Mouse (Mus musculus): ENCODE results near the gene Smpd2. TPM values are rescaled to one million over a fixed set of nuclear protein-coding genes. Genes with fewer than 3 reads are reported as not detected.
A peak's percentile ranks its signal among the peaks of the same experiment; 100 is the strongest.

Smpd2 gene
- polyA plus RNA-seq, 1 experiment from 2014 or later: 34.3 TPM

DNA sequence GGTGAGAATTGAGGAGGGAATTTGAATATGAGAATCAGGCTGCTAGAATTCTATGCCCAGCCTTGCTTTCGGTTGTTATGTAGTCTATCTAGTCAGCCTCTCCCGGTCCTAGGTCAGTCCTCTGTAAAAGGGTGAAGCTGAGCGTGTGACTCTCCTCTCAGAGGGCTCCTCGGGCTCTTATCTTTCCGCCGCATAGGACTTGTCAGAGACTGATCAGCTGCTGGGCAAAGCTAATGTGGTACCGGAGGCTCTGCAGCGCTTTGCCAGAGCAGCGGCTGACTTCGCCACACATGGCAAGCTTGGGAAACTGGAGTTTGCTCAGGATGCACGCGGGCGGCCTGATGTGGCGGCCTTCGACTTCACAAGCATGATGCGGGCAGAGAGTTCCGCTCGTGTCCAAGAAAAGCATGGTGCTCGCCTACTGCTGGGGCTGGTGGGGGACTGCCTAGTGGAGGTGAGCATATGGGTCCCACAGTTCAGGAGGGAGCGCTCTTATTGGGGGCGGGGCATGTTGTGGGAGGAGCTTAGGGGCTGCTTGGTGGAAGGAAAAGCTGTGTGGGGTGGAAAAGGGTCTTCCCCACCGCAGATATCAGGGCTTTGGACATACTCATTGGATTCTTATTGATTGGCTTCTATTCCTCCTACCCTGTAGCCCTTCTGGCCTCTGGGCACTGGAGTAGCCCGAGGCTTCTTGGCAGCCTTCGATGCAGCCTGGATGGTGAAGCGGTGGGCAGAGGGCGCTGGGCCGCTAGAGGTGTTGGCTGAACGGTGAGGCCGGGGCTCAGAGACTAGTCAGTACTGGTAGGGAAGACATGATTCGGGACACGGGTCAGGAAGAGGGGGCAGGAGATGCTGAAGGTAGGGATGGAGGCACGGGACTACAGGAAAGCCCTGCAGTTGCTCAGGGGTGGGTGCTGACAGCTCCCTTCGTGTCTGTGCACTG, 9.0 kb downstream of the Smpd2 start:
- H3K4me3 ChIP-seq (ENCODE audit: low read depth, low read length): no peak overlapping the region
- H3K4me2 ChIP-seq (ENCODE audit: low read depth, low read length): no peak overlapping the region
- H3K27me3 ChIP-seq (ENCODE audit: control insufficient read depth, insufficient read depth, low read length): no peaks in the 10 kb centered on the region
- no peaks in the 10 kb centered on the region for H3K9me3 ChIP-seq (ENCODE audit: control insufficient read depth, low read length)
- no peak overlapping the region for H3K9ac ChIP-seq (replicated peaks; ENCODE audit: low read depth, low read length)
- 72% methylated on average over 33 of the region's 33 CpGs for WGBS
- peaks cover 7% of the 10 kb centered on the region for H3K36me3 ChIP-seq (ENCODE audit: control insufficient read depth, insufficient read depth, low read length)
- ATAC-seq (ENCODE audit: low read depth): no peak
- no peak overlapping the region for H3K27ac ChIP-seq (ENCODE audit: low read depth, low read length)
- peaks cover 13% of the 10 kb centered on the region; the same call in 1 of the 2 replicates for H3K4me1 ChIP-seq (ENCODE audit: control insufficient read depth, insufficient read depth, low read length)

DNA sequence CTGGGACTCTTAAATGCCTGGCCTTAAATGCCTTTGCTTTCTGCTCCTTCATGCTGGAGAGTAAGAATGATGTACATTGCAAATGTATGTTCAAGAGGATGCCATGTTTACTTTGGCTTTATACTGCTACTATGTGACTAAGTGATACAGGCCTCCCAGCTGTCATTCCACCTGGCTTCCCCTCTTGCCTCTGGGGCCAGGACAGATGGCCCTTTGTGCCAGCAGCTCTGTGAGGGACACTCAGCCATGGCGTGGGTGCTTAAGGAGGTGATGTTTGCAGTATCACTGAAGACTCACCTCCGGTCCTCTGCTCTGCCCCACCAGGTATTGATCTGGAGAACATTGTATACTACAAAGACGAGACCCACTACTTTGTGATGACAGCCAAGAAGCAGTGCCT, 10.2 kb downstream of the Smpd2 start:
- Histone ChIP-seq H3K27ac (ENCODE audit: low read depth, low read length) (no peak overlapping the region), H3K9ac (replicated peaks; ENCODE audit: low read depth, low read length) (no peak overlapping the region), H3K9me3 (ENCODE audit: control insufficient read depth, low read length) (no peaks in the 10 kb centered on the region), H3K4me3 (ENCODE audit: low read depth, low read length) (no peak overlapping the region), H3K4me2 (ENCODE audit: low read depth, low read length) (no peak overlapping the region), H3K27me3 (ENCODE audit: control insufficient read depth, insufficient read depth, low read length) (no peaks in the 10 kb centered on the region), H3K36me3 (ENCODE audit: control insufficient read depth, insufficient read depth, low read length) (peaks cover 3% of the 10 kb centered on the region; the same call in 1 of the 2 replicates), H3K4me1 (ENCODE audit: control insufficient read depth, insufficient read depth, low read length) (peaks cover 18% of the 10 kb centered on the region)
- ATAC-seq (ENCODE audit: low read depth): no peak
- 84% methylated on average over 3 of the region's 3 CpGs for WGBS

DNA sequence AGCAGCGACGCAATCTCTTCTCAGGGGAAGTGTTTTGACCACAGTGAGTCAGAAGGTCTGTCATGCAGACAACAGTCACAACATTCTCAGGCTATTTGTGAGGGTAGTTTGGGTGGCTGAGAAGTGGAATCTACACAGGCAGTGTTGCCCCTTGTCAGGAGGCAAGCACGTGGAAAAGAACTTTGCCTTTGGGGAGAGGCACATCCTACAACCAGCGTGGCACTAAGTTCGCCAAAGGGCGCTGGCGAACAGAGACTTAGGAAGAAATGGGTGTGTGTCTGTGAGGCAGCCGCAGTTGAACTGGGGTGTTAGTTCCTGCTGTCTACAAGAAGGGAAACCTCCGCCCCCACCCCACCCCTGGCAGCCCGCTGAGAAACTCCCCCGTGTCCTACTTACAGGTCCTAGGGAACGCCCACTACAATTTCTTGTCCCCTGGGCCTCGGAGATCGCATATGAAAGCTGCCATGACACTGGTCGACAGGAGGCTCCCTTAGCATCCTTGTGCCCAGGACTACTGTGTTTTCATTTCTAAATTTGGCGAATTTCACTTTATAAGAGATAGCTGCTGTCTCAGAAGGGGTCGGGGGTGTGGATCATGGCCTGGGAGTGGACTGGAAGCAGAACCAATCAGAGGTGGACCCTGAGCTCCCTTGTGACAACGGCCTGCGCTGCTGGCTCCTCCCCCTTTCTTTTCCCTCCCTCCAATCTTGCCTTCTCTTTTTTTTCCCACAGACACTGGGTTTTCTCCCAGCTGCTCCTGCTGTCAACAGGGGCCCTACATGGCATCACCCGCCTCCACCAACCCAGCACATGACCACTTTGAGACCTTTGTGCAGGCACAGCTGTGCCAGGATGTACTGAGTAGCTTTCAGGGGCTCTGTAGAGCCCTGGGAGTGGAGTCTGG, 12.6 kb downstream of the Smpd2 start:
- peak; percentile 77 for ATAC-seq (ENCODE audit: low read depth)
- Histone ChIP-seq H3K4me1 (ENCODE audit: control insufficient read depth, insufficient read depth, low read length) (peaks cover 18% of the 10 kb centered on the region), H3K27me3 (ENCODE audit: control insufficient read depth, insufficient read depth, low read length) (no peaks in the 10 kb centered on the region), H3K9me3 (ENCODE audit: control insufficient read depth, low read length) (no peaks in the 10 kb centered on the region), H3K4me3 (ENCODE audit: low read depth, low read length) (peak overlapping the region; percentile 44), H3K27ac (ENCODE audit: low read depth, low read length) (peak overlapping the region; percentile 67), H3K9ac (replicated peaks; ENCODE audit: low read depth, low read length) (peak overlapping the region; percentile 65), H3K36me3 (ENCODE audit: control insufficient read depth, insufficient read depth, low read length) (no peaks in the 10 kb centered on the region), H3K4me2 (ENCODE audit: low read depth, low read length) (peak overlapping the region; percentile 70)
- 2% methylated on average over 20 of the region's 20 CpGs for WGBS

DNA sequence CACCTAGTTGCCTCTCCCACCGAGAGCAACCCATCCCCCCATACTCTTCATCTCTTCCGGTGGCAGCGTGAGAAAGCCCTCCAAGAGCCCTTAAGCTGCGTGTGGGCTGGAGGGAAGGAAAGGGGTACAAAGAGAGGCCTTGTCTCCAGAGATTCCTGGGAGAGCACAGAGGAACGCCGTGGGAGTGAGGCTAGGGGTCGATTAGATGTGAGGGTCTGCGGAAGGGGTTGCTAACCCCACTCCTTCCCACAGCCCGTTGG, 13.2 kb downstream of the Smpd2 start:
- no peaks in the 10 kb centered on the region for H3K36me3 ChIP-seq (ENCODE audit: control insufficient read depth, insufficient read depth, low read length)
- 0% methylated on average over 9 of the region's 9 CpGs for WGBS
- H3K4me1 ChIP-seq (ENCODE audit: control insufficient read depth, insufficient read depth, low read length): peaks cover 18% of the 10 kb centered on the region
- ATAC-seq (ENCODE audit: low read depth): peak; percentile 35
- peak overlapping the region; percentile 70 for H3K4me2 ChIP-seq (ENCODE audit: low read depth, low read length)
- H3K27ac ChIP-seq (ENCODE audit: low read depth, low read length): peak overlapping the region; percentile 67
- peak overlapping the region; percentile 44 for H3K4me3 ChIP-seq (ENCODE audit: low read depth, low read length)
- H3K9me3 ChIP-seq (ENCODE audit: control insufficient read depth, low read length): no peaks in the 10 kb centered on the region
- H3K9ac ChIP-seq (replicated peaks; ENCODE audit: low read depth, low read length): peak overlapping the region; percentile 65
- no peaks in the 10 kb centered on the region for H3K27me3 ChIP-seq (ENCODE audit: control insufficient read depth, insufficient read depth, low read length)

DNA sequence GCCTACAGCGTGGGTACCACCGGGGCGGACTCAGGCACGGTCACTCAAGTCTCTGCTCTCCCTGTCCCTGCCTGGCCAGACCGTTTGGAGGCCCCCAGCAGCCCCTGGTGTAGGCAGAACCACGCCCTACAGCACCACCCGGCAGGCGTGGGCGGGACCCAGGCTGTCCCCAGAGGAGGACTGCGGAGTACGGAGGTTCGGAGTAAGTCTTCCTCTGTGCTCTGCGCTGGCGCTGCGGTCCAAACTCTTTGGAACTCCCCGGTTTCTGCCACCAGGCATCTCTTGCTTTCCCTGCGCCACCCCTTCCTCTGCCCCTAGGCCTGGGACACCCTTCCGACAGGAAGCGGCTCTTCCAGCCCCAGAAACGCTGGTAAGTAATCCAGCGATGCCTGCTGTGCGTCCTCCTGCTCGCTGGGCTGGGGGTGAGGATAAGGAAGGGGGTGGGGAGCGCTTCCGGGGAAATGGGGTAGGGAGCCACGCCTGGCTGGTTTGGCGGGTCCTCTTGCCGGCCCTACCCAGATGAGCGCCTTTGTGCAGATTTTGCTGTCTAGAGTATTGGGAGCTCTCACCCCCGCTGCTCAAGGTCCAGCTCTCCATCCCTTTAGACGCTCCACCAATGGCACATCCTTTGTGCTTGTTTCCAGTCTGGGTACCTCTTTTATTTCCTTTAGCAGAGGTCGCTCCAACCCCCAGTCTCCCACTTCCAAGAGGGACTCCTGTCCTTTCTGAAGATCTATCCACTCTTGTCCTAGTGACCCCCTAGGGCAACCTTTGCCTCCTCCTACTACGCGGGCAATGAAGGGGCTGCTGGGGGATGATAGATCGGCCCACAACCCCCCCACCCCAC, 13.8 kb downstream of the Smpd2 start, which contains the start of gene Mical1:
Mical1 (plus strand) TSS at position 144 of the 847 bp plus-strand sequence.
- peak; percentile 72 for ATAC-seq (ENCODE audit: low read depth)
- Histone ChIP-seq H3K4me3 (ENCODE audit: low read depth, low read length) (peak within 1 kb of the TSS; percentile 44), H3K4me1 (ENCODE audit: control insufficient read depth, insufficient read depth, low read length) (peaks cover 18% of the 10 kb centered on the region)

DNA sequence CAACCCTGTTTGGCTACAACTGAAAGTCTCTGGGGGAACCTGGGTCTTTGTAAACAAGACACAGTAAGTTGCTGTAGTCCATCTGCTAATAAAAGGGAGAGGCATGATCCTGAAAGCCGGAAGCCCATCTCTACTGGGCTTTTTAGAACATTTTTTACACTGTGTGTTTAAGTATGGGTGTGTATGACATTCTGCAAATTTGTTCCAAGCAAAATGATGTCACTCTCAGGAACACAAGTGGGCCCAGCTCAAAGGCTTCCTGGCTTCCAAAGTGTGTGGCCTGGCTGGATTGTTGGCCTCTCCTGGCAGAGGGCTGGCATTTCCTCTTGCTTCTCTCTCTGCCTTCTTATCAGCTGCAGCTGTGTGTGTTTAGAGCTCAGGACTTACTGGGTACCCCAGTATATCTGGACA, 15.2 kb downstream of the Smpd2 start:
- ATAC-seq (ENCODE audit: low read depth): no peak
- no peak overlapping the region for H3K27ac ChIP-seq (ENCODE audit: low read depth, low read length)
- no peaks in the 10 kb centered on the region for H3K9me3 ChIP-seq (ENCODE audit: control insufficient read depth, low read length)
- no peak overlapping the region for H3K4me2 ChIP-seq (ENCODE audit: low read depth, low read length)
- no peaks in the 10 kb centered on the region for H3K36me3 ChIP-seq (ENCODE audit: control insufficient read depth, insufficient read depth, low read length)
- no peaks in the 10 kb centered on the region for H3K27me3 ChIP-seq (ENCODE audit: control insufficient read depth, insufficient read depth, low read length)
- WGBS: 82% methylated on average over 1 of the region's 1 CpGs
- H3K4me3 ChIP-seq (ENCODE audit: low read depth, low read length): no peak overlapping the region
- H3K4me1 ChIP-seq (ENCODE audit: control insufficient read depth, insufficient read depth, low read length): peaks cover 18% of the 10 kb centered on the region
- H3K9ac ChIP-seq (replicated peaks; ENCODE audit: low read depth, low read length): no peak overlapping the region

More for the DNA sequence above, 13.8 kb downstream of the Smpd2 start, which contains the start of gene Mical1:
- H3K9ac ChIP-seq (replicated peaks; ENCODE audit: low read depth, low read length): peak within 1 kb of the TSS; percentile 65
- H3K4me2 ChIP-seq (ENCODE audit: low read depth, low read length): peak within 1 kb of the TSS; percentile 70
- no peaks in the 10 kb centered on the region for H3K27me3 ChIP-seq (ENCODE audit: control insufficient read depth, insufficient read depth, low read length)
- no peaks in the 10 kb centered on the region for H3K36me3 ChIP-seq (ENCODE audit: control insufficient read depth, insufficient read depth, low read length)
- peak within 1 kb of the TSS; percentile 67 for H3K27ac ChIP-seq (ENCODE audit: low read depth, low read length)
- no peaks in the 10 kb centered on the region for H3K9me3 ChIP-seq (ENCODE audit: control insufficient read depth, low read length)
- WGBS: 1% methylated on average over 35 of the region's 35 CpGs

DNA sequence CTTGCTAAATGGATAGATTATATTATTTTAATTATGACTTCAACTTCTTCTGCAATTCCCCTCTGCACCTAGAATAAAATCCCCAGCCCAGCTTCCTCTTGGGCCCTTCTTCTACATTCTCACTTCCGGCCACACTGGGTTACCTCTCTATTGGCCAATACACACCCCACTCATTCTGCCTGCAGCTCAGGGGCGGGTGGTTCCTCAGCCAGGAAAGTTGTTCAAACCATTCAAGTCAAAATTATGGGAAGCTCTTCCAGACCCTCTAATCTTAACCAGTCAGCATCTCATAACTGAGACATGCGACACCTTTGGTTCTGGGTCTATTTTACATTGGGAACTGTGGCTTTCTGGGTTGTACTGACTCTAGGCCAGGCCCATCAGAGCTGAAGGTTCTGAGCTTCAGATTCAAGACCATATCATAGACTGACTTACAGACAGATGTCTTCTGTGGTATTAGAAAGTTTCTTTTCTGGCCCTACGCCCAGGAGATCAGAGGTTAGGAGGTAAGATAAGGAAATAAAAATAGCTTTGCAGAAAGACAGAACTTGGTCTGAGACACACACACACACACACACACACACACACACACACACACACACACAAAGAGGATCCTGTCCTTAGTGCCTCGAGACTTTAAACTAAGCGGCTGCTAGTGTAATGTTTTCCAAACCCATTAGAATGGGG, 16.2 kb downstream of the Smpd2 start:
- no peaks in the 10 kb centered on the region for H3K9me3 ChIP-seq (ENCODE audit: control insufficient read depth, low read length)
- H3K4me1 ChIP-seq (ENCODE audit: control insufficient read depth, insufficient read depth, low read length): peaks cover 18% of the 10 kb centered on the region
- no peaks in the 10 kb centered on the region for H3K27me3 ChIP-seq (ENCODE audit: control insufficient read depth, insufficient read depth, low read length)
- 83% methylated on average over 6 of the region's 6 CpGs for WGBS
- H3K36me3 ChIP-seq (ENCODE audit: control insufficient read depth, insufficient read depth, low read length): no peaks in the 10 kb centered on the region
- H3K4me3 ChIP-seq (ENCODE audit: low read depth, low read length): no peak overlapping the region
- H3K9ac ChIP-seq (replicated peaks; ENCODE audit: low read depth, low read length): no peak overlapping the region
- no peak overlapping the region for H3K4me2 ChIP-seq (ENCODE audit: low read depth, low read length)
- no peak for ATAC-seq (ENCODE audit: low read depth)
- no peak overlapping the region for H3K27ac ChIP-seq (ENCODE audit: low read depth, low read length)

DNA sequence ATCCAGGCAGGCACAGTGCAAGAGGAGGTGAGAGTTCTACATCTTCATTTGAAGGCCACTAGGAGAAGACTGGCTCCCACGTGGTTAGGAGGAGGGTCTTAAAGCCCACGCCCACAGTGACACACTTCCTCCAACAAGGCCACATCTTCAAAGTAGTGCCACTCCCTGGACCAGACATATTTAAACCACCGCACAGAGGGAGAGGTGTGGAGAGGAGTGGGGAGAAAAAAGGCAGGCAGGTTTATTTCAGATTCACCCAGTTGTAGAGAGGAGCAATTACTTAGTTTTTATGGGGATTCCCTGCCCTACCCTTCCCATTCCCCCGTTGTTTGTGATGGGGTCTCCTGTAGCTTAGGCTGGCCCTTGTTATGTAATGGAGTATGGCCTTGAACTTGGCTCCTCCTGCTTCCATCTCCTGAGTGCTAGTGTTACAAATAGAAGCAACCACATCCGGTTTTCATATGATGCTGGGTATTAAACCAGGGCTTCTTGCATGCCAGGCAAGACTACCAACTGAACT, 17.1 kb downstream of the Smpd2 start:
- H3K27ac ChIP-seq (ENCODE audit: low read depth, low read length): no peak overlapping the region
- WGBS: 75% methylated on average over 5 of the region's 5 CpGs
- H3K36me3 ChIP-seq (ENCODE audit: control insufficient read depth, insufficient read depth, low read length): no peaks in the 10 kb centered on the region
- peaks cover 16% of the 10 kb centered on the region for H3K4me1 ChIP-seq (ENCODE audit: control insufficient read depth, insufficient read depth, low read length)
- no peak overlapping the region for H3K4me2 ChIP-seq (ENCODE audit: low read depth, low read length)
- H3K4me3 ChIP-seq (ENCODE audit: low read depth, low read length): no peak overlapping the region
- no peaks in the 10 kb centered on the region for H3K9me3 ChIP-seq (ENCODE audit: control insufficient read depth, low read length)
- no peak for ATAC-seq (ENCODE audit: low read depth)
- no peaks in the 10 kb centered on the region for H3K27me3 ChIP-seq (ENCODE audit: control insufficient read depth, insufficient read depth, low read length)
- H3K9ac ChIP-seq (replicated peaks; ENCODE audit: low read depth, low read length): no peak overlapping the region
